Mouse (Mus musculus) midbrain, embryonic 13.5 days (tissue): ENCODE data around the gene Sirt4. TPM values are rescaled to one million over a fixed set of nuclear protein-coding genes. Genes with fewer than 3 reads are reported as not detected.

Experiments
- polyA plus RNA-seq: library from polyadenylated mRNA; unstranded; fragments of >200 nt; fragmentation: Nextera tagmentation; extraction: Ambion mirVana; gene quantifications from 2 replicates; pipeline ENCODE4 v1.2.1, GENCODE M21; 2015

Sirt4 gene
- polyA plus RNA-seq, 1 experiment from 2014 or later, result 28.7 TPM

Other genes starting within 250 kb of the Sirt4 start
- 87.7 and 110 TPM in 2 replicates for gene Pop5, start 248.9 kb downstream of the Sirt4 start, polyA plus RNA-seq
- 146 and 160 TPM in 2 replicates for gene Rnf10, start 211.8 kb downstream of the Sirt4 start, polyA plus RNA-seq
- gene Coq5, start 205.1 kb downstream of the Sirt4 start, polyA plus RNA-seq, result 51.8 and 56.8 TPM in 2 replicates
- gene Dynll1, start 183.7 kb downstream of the Sirt4 start, polyA plus RNA-seq, result 1,401 and 1,414 TPM in 2 replicates
- 193 and 203 TPM in 2 replicates for gene Srsf9, start 157.5 kb downstream of the Sirt4 start, polyA plus RNA-seq
- 34.2 and 37.0 TPM in 2 replicates for gene Gatc, start 143.5 kb downstream of the Sirt4 start, polyA plus RNA-seq
- gene Triap1, start 143.5 kb downstream of the Sirt4 start, polyA plus RNA-seq, result 54.2 and 56.7 TPM in 2 replicates
- gene Cox6a1, start 135.7 kb downstream of the Sirt4 start, polyA plus RNA-seq, result 973 and 974 TPM in 2 replicates
- gene Msi1, start 55.1 kb downstream of the Sirt4 start, polyA plus RNA-seq, result 112 and 133 TPM in 2 replicates
- not detected in 2 replicates for gene Pla2g1b, start 18.5 kb downstream of the Sirt4 start, polyA plus RNA-seq
- gene Pxn, start 22.0 kb upstream of the Sirt4 start, polyA plus RNA-seq, result 16.2 and 18.3 TPM in 2 replicates
- 905 and 914 TPM in 2 replicates for gene Rplp0, start 74.7 kb upstream of the Sirt4 start, polyA plus RNA-seq
- gene Gcn1l1, start 80.5 kb upstream of the Sirt4 start, polyA plus RNA-seq, result 48.6 and 49.1 TPM in 2 replicates
- 13.1 and 16.8 TPM in 2 replicates for gene Rab35, start 147.2 kb upstream of the Sirt4 start, polyA plus RNA-seq
- 25.7 and 28.7 TPM in 2 replicates for gene Bicdl1, start 246.9 kb upstream of the Sirt4 start, polyA plus RNA-seq